In the genomic region with DNA sequence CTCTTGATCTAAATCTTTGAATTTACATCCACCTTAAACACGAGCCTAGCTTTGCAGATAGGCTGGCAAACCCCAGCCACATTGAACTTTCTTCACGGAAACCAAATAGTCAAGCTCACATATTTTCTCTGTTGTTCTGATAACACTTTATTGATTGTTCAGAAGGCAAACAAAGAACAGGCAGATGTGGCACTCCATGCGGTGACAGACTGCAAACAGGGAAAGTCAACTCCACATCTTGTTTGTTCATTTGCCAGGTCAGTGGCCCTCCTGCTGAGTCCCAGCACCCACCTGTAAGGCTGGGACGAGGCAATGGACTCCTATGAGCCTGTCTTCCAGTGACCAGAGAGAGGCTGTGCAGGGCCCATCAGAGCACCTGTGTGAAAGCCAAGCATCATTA, we compare ENCODE assay signal across 25 mouse cellular contexts.
"Had no signal": no experiment of that assay in that cellular context is flagged by ENCODE, and none has a peak within 500 bp of the region (broad histone marks: within the 10 kb centered on the region; RNA-seq: fewer than 3 reads in every experiment).

No protein-coding gene starts in this region.

- H3K4me2 ChIP-seq: limb, embryonic 12.5 days; limb, embryonic 15.5 days; lung, embryonic 15.5 days; midbrain, embryonic 13.5 days; neural tube, embryonic 13.5 days had no signal

- H3K4me1 ChIP-seq: megakaryocyte, embryonic 14.5 days; midbrain, embryonic 13.5 days had no signal

- ATAC-seq: hindbrain, embryonic 16.5 days; intestine, embryonic 16.5 days; midbrain, embryonic 13.5 days; midbrain, embryonic 16.5 days had no signal

- DNase-seq: kidney, adult 2 months; kidney, postnatal 25 days; layer of hippocampus, postnatal 36 days; left cerebral cortex, postnatal 4 days; lung, adult 18-20 months; lung, postnatal 10 days; lung, postnatal 36 days; retina, postnatal 1 day; thymus, adult 2 months; thymus, postnatal 14 days; thymus, postnatal 4 days had no signal

- H3K4me3 ChIP-seq: layer of hippocampus, adult 2 months; left cerebral cortex, adult 2 months; limb, embryonic 12.5 days; limb, embryonic 15.5 days; lung, embryonic 15.5 days; megakaryocyte, embryonic 14.5 days; midbrain, embryonic 10.5 days; midbrain, embryonic 13.5 days; myocyte; neural tube, embryonic 13.5 days had no signal

- H3K9ac ChIP-seq: limb, embryonic 12.5 days; limb, embryonic 15.5 days; lung, embryonic 15.5 days; midbrain, embryonic 13.5 days; neural tube, embryonic 13.5 days had no signal

- H3K9me3 ChIP-seq: limb, embryonic 12.5 days; limb, embryonic 15.5 days; lung, embryonic 15.5 days; midbrain, embryonic 10.5 days; midbrain, embryonic 13.5 days; neural tube, embryonic 13.5 days had no signal

- H3K27ac ChIP-seq: kidney, postnatal 0 days; layer of hippocampus, adult 2 months; left cerebral cortex, adult 2 months; limb, embryonic 12.5 days; limb, embryonic 15.5 days; lung, embryonic 15.5 days; midbrain, embryonic 10.5 days; midbrain, embryonic 13.5 days; neural tube, embryonic 13.5 days had no signal

- H3K27me3 ChIP-seq: limb, embryonic 12.5 days; limb, embryonic 15.5 days; lung, embryonic 15.5 days; megakaryocyte, embryonic 14.5 days; midbrain, embryonic 13.5 days; neural tube, embryonic 13.5 days had no signal

- H3K36me3 ChIP-seq: limb, embryonic 15.5 days; lung, embryonic 15.5 days; midbrain, embryonic 10.5 days; midbrain, embryonic 13.5 days had no signal
